Mouse (Mus musculus): ENCODE data around the gene Ssh1. TPM values are rescaled to one million over a fixed set of nuclear protein-coding genes. Genes with fewer than 3 reads are reported as not detected.

Ssh1 gene
- total and polyA plus RNA-seq, 3 experiments: 3.0 to 8.2 (median 8.1) TPM

DNA sequence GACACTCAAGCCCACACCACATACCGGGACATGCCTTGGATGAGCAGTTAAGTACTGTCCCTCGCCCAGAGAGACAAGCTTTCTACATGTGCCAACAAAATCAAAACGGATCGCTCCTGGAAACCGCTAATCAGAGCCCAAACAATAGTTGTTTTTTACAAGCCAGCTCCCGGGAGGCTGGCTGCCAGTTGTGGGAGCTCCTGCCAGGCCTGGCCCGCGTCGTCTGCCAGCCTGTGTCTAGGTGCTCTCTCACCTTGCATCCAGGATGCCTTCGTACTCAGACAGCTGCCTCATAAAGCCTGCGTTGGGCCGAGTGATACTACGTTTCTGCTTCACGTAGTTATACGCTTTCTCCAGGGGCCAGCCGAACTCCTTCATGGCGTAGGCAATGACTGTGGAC lies 43.6 kb downstream of the Ssh1 start:
- in situ Hi-C loops (cut with MboI; ENCODE audit: low pct_ligation_motif_present, low pct_unique_long_range_greater_than_20kb, low sequenced_read_pairs): loop anchor here (5.0 kb wide), 1 partner anchor 88 kb away; no protein-coding TSS in a partner anchor
- H3K36me3 ChIP-seq (replicated peaks in 1 of 2; ENCODE audit: control insufficient read depth in 1 of 2, insufficient read depth in 1 of 2, low read length in 1 of 2): peaks cover 69 to 92% of the 10 kb centered on the region in 2 experiments
- TF ChIP-seq USF2 (conservative IDR thresholded peaks at IDR 0.05; ENCODE audit: low read depth, low read length): no peak
- no peak for TF ChIP-seq POLR2A (IDR thresholded peaks at IDR 0.05; ENCODE audit: low read depth, low read length)
- no peak for TF ChIP-seq POLR2AphosphoS2 (IDR thresholded peaks at IDR 0.05; ENCODE audit: low read depth, low read length)
- TF ChIP-seq ZKSCAN1 (IDR thresholded peaks at IDR 0.05; ENCODE audit: borderline replicate concordance, low read depth, low read length): no peak
- TF ChIP-seq USF1 (IDR thresholded peaks at IDR 0.05; ENCODE audit: low read depth, low read length): no peak
- no peak for TF ChIP-seq NRF1 (IDR thresholded peaks at IDR 0.05; ENCODE audit: low read depth, low read length)
- no peak for TF ChIP-seq MYC (IDR thresholded peaks at IDR 0.05; ENCODE audit: low read depth, low read length)
- no peak for TF ChIP-seq ZNF384 (IDR thresholded peaks at IDR 0.05; ENCODE audit: low read depth, low read length)
- no peak for TF ChIP-seq SMC3 (IDR thresholded peaks at IDR 0.05; ENCODE audit: low read depth, low read length)
- no peak for TF ChIP-seq MAFK (IDR thresholded peaks at IDR 0.05; ENCODE audit: insufficient replicate concordance, low read length)
- no peak for TF ChIP-seq MAZ (IDR thresholded peaks at IDR 0.05; ENCODE audit: low read depth, low read length)
- TF ChIP-seq KAT2A (IDR thresholded peaks at IDR 0.05; ENCODE audit: insufficient replicate concordance, low read length): no peak
- no peak for TF ChIP-seq TBP (conservative IDR thresholded peaks at IDR 0.05; ENCODE audit: low read depth, low read length)
- no peak for TF ChIP-seq PAX5 (IDR thresholded peaks at IDR 0.05; ENCODE audit: low read length)
- TF ChIP-seq CTCF (conservative IDR thresholded peaks at IDR 0.05 in 1 of 2, IDR thresholded peaks at IDR 0.05 in 1 of 2; ENCODE audit: low read depth in 2 of 2, low read length in 2 of 2): no peak
- no peak for TF ChIP-seq CHD1 (IDR thresholded peaks at IDR 0.05; ENCODE audit: low read depth, low read length)
- TF ChIP-seq ETS1 (conservative IDR thresholded peaks at IDR 0.05; ENCODE audit: low read depth, low read length): no peak
- TF ChIP-seq BHLHE40 (IDR thresholded peaks at IDR 0.05; ENCODE audit: low read depth, low read length): no peak

DNA sequence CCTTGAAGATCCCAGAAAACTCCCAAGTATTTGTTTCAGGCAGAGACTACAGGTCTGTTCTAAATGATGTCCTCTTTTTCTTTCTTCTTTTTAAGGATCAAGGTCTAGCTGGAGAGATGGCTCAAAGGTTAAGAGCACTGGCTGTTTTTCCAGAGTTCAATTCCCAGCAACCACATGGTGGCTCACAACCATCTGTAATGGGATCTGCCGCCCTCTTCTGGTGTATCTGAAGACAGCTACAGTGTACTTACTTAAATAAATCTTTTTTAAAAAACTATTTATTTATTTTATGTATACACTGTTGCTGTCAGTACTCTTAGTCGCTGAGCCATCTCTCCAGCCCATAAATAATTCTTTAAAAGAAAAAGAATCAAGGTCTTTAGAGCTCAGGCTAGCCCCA lies 46.4 kb downstream of the Ssh1 start:
- TF ChIP-seq CTCF (conservative IDR thresholded peaks at IDR 0.05 in 1 of 2, IDR thresholded peaks at IDR 0.05 in 1 of 2; ENCODE audit: low read depth in 2 of 2, low read length in 2 of 2): peak in 1 of 2 experiments; percentile 29; a peak in 2 of 4 replicates
- no peak for TF ChIP-seq ZC3H11A (IDR thresholded peaks at IDR 0.05; ENCODE audit: low read depth, low read length)
- no peak; the same call in 1 of the 2 replicates for TF ChIP-seq RAD21 (IDR thresholded peaks at IDR 0.05; ENCODE audit: low read depth, low read length)
- dilution Hi-C loops (cut with MboI; ENCODE audit: extremely low pct_ligation_motif_present, extremely low pct_unique_long_range_greater_than_20kb, low sequenced_read_pairs) (no loop called here), in situ Hi-C loops (cut with MboI; ENCODE audit: low pct_ligation_motif_present, low pct_unique_long_range_greater_than_20kb, low sequenced_read_pairs) (no loop called here)
- H3K27me3 ChIP-seq (replicated peaks): no peaks in the 10 kb centered on the region
- H3K79me2 ChIP-seq (replicated peaks; ENCODE audit: control insufficient read depth, extremely low read depth, insufficient read depth, poor library complexity, severe bottlenecking): no peaks in the 10 kb centered on the region
- peaks cover 77 to 93% of the 10 kb centered on the region in 2 experiments for H3K36me3 ChIP-seq (replicated peaks in 1 of 2; ENCODE audit: control insufficient read depth in 1 of 2, insufficient read depth in 1 of 2, low read length in 1 of 2)
- H3K9ac ChIP-seq (ENCODE audit: insufficient read depth, low read depth): no peak overlapping the region
- no peaks in the 10 kb centered on the region for H3K9me3 ChIP-seq (replicated peaks; ENCODE audit: low read length)
- no peak overlapping the region for H3K4me2 ChIP-seq (ENCODE audit: insufficient read depth, low read depth, poor library complexity, severe bottlenecking)
- no peak for DNase-seq (ENCODE audit: extremely low read depth)
- peaks cover 0 to 10% of the 10 kb centered on the region in 2 experiments; a peak in 2 of 4 replicates for H3K4me1 ChIP-seq (ENCODE audit: control insufficient read depth in 1 of 2, insufficient read depth in 2 of 2)
- no peak overlapping the region for H3K4me3 ChIP-seq (replicated peaks in 1 of 3; ENCODE audit: low read depth in 2 of 3, low read length in 2 of 3, poor library complexity in 1 of 3)
- no peak overlapping the region for H3K27ac ChIP-seq (ENCODE audit: insufficient read depth, low read depth)

More for the DNA sequence above, 43.6 kb downstream of the Ssh1 start:
- H3K9ac ChIP-seq (ENCODE audit: insufficient read depth, low read depth): no peak overlapping the region
- H3K4me2 ChIP-seq (ENCODE audit: insufficient read depth, low read depth, poor library complexity, severe bottlenecking): no peak overlapping the region
- no peaks in the 10 kb centered on the region for H3K9me3 ChIP-seq (replicated peaks; ENCODE audit: low read length)
- H3K79me2 ChIP-seq (replicated peaks; ENCODE audit: control insufficient read depth, extremely low read depth, insufficient read depth, poor library complexity, severe bottlenecking): no peaks in the 10 kb centered on the region
- dilution Hi-C loops (cut with MboI; ENCODE audit: extremely low pct_ligation_motif_present, extremely low pct_unique_long_range_greater_than_20kb, low sequenced_read_pairs): no loop called here
- H3K27me3 ChIP-seq (replicated peaks): no peaks in the 10 kb centered on the region
- H3K27ac ChIP-seq (ENCODE audit: insufficient read depth, low read depth): no peak overlapping the region
- DNase-seq (ENCODE audit: extremely low read depth): no peak
- no peak overlapping the region for H3K4me3 ChIP-seq (replicated peaks in 1 of 3; ENCODE audit: low read depth in 2 of 3, low read length in 2 of 3, poor library complexity in 1 of 3)
- peaks cover 0 to 9% of the 10 kb centered on the region in 2 experiments; a peak in 2 of 4 replicates for H3K4me1 ChIP-seq (ENCODE audit: control insufficient read depth in 1 of 2, insufficient read depth in 2 of 2)

All from CH12.LX (cell line).